Mouse (Mus musculus): ENCODE results near the gene Haao. TPM values are rescaled to one million over a fixed set of nuclear protein-coding genes. Genes with fewer than 3 reads are reported as not detected.

Haao gene
- total and polyA plus RNA-seq, 3 experiments: 1.2 to 1.8 (median 1.7) TPM

- DNase-seq: no peak
These were observed 65.0 kb downstream of the Haao start for GRCm38 (mm10) chr17:83782740-83783139.

Other genes starting within 250 kb of the Haao start
- gene Kcng3, start 216.1 kb downstream of the Haao start, total RNA-seq (2021): 10 to 100 TPM in 1 of 2 experiments, 1 to 10 TPM in 1; 8.9 to 13.2 TPM
- gene Kcng3, start 216.1 kb downstream of the Haao start, polyA plus RNA-seq (2012; rRNA removed): 2.7 and 3.4 TPM in 2 replicates
- 10 to 100 TPM; 71.1 to 80.0 TPM for gene Mta3, start 141.8 kb downstream of the Haao start, total RNA-seq (2021)
- gene Mta3, start 141.8 kb downstream of the Haao start, polyA plus RNA-seq (2012; rRNA removed): 55.9 and 59.6 TPM in 2 replicates

Data from adrenal gland, adult 2 months (tissue).